Mouse (Mus musculus) G1E-ER4 (cell line): ENCODE data around the gene Setd7. TPM values are rescaled to one million over a fixed set of nuclear protein-coding genes. Genes with fewer than 3 reads are reported as not detected.

ENCODE experiments used
- GATA1 ChIP-seq: IDR thresholded peaks from one replicate; pipeline ENCODE4 v1.8.0; 2012; ENCODE audit warnings: low read length, inconsistent platforms
- polyA plus RNA-seq: library from polyadenylated mRNA; stranded (reverse); fragments of >175 nt; gene quantifications from 2 replicates; pipeline ENCODE4 v1.2.3, GENCODE M21; 2012

Setd7 gene
- polyA plus RNA-seq, 1 experiment = 7.6 TPM

GRCm38 (mm10) chr3:51539567-51540408 is 20.9 kb downstream of the Setd7 start:
- no peak for TF ChIP-seq GATA1

GRCm38 (mm10) chr3:51534013-51534412 is 26.7 kb downstream of the Setd7 start:
- no peak for TF ChIP-seq GATA1

DNA sequence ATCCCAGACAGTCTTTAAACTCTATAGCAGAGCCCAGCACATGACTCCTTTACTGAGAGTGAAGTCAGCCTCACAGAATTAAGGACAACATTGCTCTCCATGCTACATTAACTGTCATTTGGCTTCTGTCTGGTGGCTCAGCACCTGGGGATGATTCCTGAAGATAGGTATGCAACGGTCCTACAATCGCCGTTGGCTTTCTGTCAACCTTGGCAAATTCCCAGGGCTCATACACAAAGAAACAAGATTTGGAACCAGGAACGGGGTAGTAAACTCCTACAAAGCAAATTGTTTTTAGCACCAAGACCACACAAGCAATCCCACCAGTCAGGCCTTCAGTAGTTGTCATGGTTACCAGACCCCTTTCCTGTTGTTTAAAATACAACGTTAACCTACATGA is 27.1 kb downstream of the Setd7 start:
- no peak for TF ChIP-seq GATA1

DNA sequence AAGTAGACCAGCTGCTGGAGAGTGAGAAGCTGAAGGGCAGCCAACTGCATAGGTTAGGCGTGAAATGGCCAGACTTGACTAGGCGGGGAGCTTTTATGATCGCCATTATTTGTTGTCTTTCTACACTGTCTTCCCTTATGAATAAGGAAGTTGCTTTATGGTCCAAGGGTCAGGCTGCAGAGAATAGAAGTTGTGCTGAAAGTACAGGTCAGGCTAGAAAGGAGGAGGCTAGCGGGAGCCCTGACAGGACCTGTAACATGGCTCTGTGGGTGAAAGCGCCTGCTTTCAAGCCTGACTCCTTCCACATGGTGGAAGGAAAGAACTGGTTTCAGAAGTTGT is 28.4 kb downstream of the Setd7 start:
- TF ChIP-seq GATA1 = no peak

DNA sequence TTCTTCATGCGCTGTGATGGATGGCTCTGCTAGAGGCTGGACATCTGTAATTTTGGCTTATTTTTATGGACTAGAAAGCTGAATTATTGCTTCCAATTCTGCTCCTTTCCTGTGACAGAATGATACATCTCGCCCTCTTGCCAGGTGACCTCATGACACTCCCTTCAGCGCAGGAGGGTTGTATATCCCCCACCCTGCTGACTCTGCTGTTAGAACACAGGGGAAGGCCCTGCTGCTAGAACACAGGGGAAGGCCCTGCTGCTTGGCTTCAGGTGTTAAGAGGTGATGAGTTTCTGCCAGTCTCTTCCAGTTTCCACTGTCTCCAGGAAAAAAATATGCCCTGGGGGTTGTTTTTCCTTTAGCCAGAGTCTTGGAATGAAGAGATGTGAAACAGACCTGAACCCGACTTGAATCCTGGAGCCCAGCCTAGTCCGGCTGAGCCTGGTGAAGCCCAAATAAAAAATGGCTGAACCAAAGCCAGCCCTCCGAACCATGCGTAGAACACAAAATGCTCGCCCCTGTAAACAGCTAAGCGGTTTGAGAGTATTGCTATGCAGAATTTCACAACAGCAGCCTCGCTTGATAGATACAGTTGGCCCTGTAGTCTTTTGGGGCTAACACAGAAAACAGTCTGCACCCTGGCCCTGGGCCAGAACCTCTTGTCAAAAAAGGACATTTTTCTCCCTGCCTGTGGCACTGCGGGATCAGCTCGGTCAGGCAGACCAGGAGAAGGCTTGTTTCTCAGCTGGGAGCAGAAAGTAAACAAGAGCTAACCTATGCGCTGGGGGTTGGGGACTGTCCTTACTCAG is 29.0 kb downstream of the Setd7 start:
- no peak for TF ChIP-seq GATA1

DNA sequence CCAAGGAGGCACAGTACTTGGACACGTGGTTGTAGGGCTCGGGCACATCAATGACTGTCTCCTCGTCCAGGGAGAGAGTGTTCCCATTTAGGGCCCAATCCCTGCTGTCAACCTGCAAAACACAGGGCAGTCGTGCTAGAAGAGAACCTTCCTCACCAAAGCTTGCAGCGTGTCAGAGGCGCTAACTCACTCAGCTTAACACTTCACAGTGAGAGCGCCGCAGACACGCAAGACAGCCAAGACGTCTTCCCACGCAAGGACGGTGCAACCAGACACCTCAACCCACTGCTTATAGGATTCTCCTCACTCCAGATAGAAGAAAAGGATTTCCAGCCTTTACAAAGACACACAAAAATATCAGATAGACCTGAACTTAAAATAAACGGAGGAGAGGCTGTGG is 33.8 kb downstream of the Setd7 start:
- no peak for TF ChIP-seq GATA1

GRCm38 (mm10) chr3:51525186-51525785 is 35.4 kb downstream of the Setd7 start:
- no peak for TF ChIP-seq GATA1

GRCm38 (mm10) chr3:51521262-51521661 is 39.4 kb downstream of the Setd7 start:
- TF ChIP-seq GATA1 = no peak

DNA sequence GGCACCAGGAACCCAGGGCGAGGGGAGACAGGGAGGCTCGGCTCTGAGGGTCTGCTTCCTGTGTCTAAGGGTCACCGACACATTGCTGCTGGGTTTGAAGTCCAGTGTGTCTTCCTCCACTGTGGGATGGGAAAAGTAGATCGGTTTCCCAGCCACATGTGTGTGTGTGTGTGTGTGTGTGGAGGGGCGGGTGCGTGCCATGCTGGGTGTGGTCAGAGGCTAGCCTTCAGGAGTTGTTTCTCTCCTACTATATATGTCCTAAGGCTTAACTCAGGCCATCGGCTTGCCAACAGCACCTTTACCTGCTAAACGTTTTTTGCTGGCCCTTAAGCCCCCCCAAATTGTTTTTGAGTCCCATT is 41.9 kb downstream of the Setd7 start:
- TF ChIP-seq GATA1 = no peak

DNA sequence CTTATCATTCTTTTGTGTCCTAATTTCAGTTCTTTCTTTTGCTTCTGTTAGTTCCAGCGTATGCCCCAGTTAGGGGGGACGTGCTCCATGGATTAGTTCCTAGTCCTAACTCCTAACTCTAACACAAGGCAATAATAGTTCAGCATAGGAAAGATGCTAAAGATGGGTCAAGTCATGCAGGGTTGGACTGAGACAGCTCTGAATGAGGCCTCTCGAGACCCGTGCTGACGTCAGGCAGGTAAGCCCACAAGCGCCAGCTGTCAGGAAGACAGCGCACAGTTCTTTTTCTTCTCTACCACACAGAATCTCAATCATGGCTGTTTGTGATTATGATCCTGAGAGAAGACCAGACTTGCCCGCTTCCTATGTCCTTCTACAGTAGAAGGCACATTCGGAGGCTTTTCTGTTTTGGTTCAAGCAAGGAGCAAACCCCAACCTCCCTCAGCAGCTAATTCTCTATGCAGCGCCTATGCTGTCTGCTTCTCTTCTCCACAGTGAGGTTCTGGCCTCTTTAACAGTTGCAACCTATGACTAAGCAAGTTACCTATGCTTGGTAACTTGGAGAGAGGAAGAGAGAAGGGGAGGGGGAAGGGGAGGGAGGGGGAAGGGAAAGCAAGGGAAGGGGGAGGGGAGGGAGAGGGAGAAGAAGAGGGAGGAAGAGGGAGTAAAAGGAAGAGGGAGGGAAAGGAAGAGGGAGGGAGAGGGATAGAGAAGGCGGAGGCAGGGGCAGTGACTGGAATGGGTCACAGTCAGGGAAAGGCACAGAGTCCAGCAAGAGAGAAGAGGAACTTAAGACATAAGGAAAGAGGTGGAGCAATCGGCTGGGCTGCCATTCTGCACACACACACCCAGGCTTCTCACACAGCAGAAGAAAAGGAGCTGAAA is 42.6 kb downstream of the Setd7 start:
- TF ChIP-seq GATA1 = no peak

DNA sequence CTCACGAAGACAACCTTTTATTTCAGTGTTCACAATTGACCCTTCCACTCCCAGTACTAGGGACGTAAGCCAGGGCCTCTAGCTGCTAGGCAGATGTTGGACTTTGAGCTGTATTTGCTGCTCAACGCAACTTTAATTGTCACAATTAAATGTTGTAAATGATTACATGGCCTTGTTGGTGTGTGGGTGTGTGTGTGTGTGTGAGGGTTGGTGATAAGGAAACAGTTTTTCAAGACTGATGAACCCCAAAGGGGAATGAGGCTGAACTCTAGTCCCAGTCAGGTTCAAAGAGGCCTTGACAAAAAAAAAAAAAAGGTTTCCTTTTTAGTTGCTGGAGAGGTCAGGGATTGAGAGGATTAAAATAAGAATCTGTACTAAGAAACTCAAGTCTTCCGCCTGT is 43.2 kb downstream of the Setd7 start:
- no peak for TF ChIP-seq GATA1

DNA sequence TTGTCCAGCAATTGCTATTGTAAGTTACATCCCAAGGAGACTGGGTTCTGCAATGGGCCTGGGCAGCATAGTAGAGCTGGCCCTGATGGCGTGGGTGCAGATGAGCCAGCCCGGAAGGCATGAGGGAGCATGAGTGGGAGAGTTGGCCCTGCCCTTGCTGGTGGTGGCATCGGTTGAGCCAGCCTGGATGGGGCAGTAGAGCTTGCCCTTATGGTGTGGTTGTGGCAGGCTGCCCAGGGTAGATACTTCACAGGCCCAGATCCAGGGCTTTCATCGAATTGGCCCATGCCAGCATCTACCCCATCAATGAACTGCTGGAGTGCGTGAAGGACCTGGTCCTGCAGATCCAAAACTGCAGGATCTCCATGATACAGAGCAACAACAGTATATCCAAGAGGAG is 48.7 kb downstream of the Setd7 start:
- no peak for TF ChIP-seq GATA1

GRCm38 (mm10) chr3:51510903-51511302 is 49.8 kb downstream of the Setd7 start:
- no peak for TF ChIP-seq GATA1

DNA sequence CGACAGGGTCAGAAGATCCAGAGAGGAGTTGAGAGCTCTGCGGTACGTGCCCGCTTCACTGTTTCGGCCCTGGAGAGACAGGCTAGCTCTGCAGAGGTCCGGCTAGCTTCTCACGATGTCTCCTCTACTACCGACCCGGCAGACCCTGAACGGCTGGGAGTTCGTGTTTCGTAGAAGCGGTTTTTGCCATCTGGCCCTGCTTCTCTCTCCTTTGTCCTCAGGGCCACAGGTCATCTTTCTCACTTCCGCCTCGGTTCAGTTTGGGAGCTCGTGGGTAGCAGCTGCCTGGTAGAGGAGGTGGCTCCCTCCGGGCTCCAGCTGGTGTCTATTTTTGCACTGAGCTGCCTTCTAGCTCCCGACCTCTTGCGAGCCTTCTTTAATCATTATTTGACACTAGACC is 55.2 kb downstream of the Setd7 start:
- no peak for TF ChIP-seq GATA1

DNA sequence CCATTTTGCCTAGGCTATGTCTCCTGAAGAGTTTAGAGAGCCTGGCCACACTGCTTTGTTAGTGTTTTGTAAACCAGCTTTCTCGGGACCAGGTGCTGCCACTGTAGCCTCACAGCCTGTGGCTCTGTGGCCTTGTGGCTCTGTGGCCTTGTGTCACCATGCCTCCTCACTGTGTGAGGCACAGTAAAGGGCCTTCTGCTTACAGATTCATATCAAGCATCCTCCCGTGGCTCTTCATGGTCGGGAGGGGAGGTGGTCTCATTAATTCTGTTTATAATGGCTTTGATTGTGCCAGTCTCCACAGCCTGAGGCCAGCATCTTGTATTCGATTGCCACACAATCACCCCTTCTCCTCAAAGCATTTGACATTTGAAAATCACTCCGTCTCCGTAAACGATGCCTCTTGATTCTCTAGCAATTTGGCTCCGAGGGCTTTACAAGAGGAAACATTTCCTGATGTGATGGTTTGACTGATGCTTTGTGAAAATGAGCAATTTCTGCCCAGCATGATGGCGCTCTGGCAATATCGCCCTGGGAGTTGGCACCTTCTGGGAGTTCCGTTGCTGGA is 56.2 kb downstream of the Setd7 start:
- no peak for TF ChIP-seq GATA1
